Mouse (Mus musculus): ENCODE measurements around the gene Acad12. TPM values are rescaled to one million over a fixed set of nuclear protein-coding genes. Genes with fewer than 3 reads are reported as not detected.
A peak's percentile ranks its signal among the peaks of the same experiment; 100 is the strongest.

Gene Acad12
- total RNA-seq, 4 experiments from 2014 or later = 4.9 to 8.7 (median 7.0) TPM

GRCm38 (mm10) chr5:121585005-121585404, 33.7 kb downstream of the Acad12 start:
- no peak for DNase-seq (ENCODE audit: low spot score in 2 of 2)

- DNase-seq (ENCODE audit: low spot score in 2 of 2) = peak; percentile 69 to 74
Measured at GRCm38 (mm10) chr5:121583765-121584501, 34.8 kb downstream of the Acad12 start.

- no peak for DNase-seq (ENCODE audit: low spot score in 2 of 2)
Measured at GRCm38 (mm10) chr5:121581945-121582344, 36.8 kb downstream of the Acad12 start.

GRCm38 (mm10) chr5:121576927-121577488, 41.7 kb downstream of the Acad12 start:
- no peak for DNase-seq (ENCODE audit: low spot score in 2 of 2)

GRCm38 (mm10) chr5:121575867-121576266, 42.9 kb downstream of the Acad12 start:
- DNase-seq (ENCODE audit: low spot score in 2 of 2) = no peak

GRCm38 (mm10) chr5:121574145-121574544, 44.6 kb downstream of the Acad12 start:
- DNase-seq (ENCODE audit: low spot score in 2 of 2) = no peak

- DNase-seq (ENCODE audit: low spot score in 2 of 2) = no peak
Measured at GRCm38 (mm10) chr5:121570787-121571186, 48.0 kb downstream of the Acad12 start.

GRCm38 (mm10) chr5:121569881-121570420, 48.8 kb downstream of the Acad12 start:
- DNase-seq (ENCODE audit: low spot score in 2 of 2) = no peak

- DNase-seq (ENCODE audit: low spot score in 2 of 2) = no peak
Measured at GRCm38 (mm10) chr5:121566035-121566681, 52.6 kb downstream of the Acad12 start.

- DNase-seq (ENCODE audit: low spot score in 2 of 2) = peak; percentile 73 to 86
Measured at GRCm38 (mm10) chr5:121564468-121564895, 54.3 kb downstream of the Acad12 start.

GRCm38 (mm10) chr5:121562436-121562835, 56.3 kb downstream of the Acad12 start:
- no peak for DNase-seq (ENCODE audit: low spot score in 2 of 2)

- no peak for DNase-seq (ENCODE audit: low spot score in 2 of 2)
Measured at GRCm38 (mm10) chr5:121549196-121549595, 69.5 kb downstream of the Acad12 start.

GRCm38 (mm10) chr5:121547084-121547483, 71.7 kb downstream of the Acad12 start:
- no peak for DNase-seq (ENCODE audit: low spot score in 2 of 2)

Other genes with a start within 250 kb of the Acad12 start
- gene Trafd1, start 233.3 kb downstream of the Acad12 start, total RNA-seq (2022) = 10 to 100 TPM; 71.6 to 88.3 (median 78.0) TPM
- 10 to 100 TPM; 36.6 to 45.8 (median 38.1) TPM for gene Naa25, start 221.0 kb downstream of the Acad12 start, total RNA-seq (2022)
- 1 to 10 TPM; 7.2 to 9.5 (median 8.5) TPM for gene Tmem116, start 167.0 kb downstream of the Acad12 start, total RNA-seq (2022)
- 100 to 1,000 TPM; 138 to 165 (median 145) TPM for gene Erp29, start 166.4 kb downstream of the Acad12 start, total RNA-seq (2022)
- not detected for gene Adam1b, start 115.5 kb downstream of the Acad12 start, total RNA-seq (2022)
- 10 to 100 TPM; 14.9 to 27.6 (median 19.2) TPM for gene Adam1a, start 73.5 kb downstream of the Acad12 start, total RNA-seq (2022)
- gene Gm42878, start 73.5 kb downstream of the Acad12 start, total RNA-seq (2022) = 1 to 10 TPM in 1 of 4 experiments, not detected in 3; 1.5 TPM
- 10 to 100 TPM; 68.7 to 83.4 (median 75.2) TPM for gene Mapkapk5, start 73.0 kb downstream of the Acad12 start, total RNA-seq (2022)
- gene Aldh2, start 25.1 kb downstream of the Acad12 start, total RNA-seq (2022) = 100 to 1,000 TPM; 140 to 151 (median 146) TPM
- 1 to 10 TPM; 4.5 to 6.8 (median 5.2) TPM for gene Acad10, start 41.6 kb upstream of the Acad12 start, total RNA-seq (2022)
- gene Brap, start 41.6 kb upstream of the Acad12 start, total RNA-seq (2022) = 10 to 100 TPM; 64.3 to 67.7 (median 67.4) TPM
- gene Atxn2, start 92.4 kb upstream of the Acad12 start, total RNA-seq (2022) = 100 to 1,000 TPM; 190 to 238 (median 231) TPM
- gene Sh2b3, start 218.7 kb upstream of the Acad12 start, total RNA-seq (2022) = 10 to 100 TPM; 19.6 to 21.6 (median 20.4) TPM
- 1 to 10 TPM; 8.7 to 9.8 (median 9.0) TPM for gene Pheta1, start 230.0 kb upstream of the Acad12 start, total RNA-seq (2022)

Data from layer of hippocampus, adult 8-10 months (tissue).